Mouse (Mus musculus): ENCODE results near the gene Ubxn4. TPM values are rescaled to one million over a fixed set of nuclear protein-coding genes. Genes with fewer than 3 reads are reported as not detected.

The Ubxn4 gene
- polyA plus RNA-seq, 1 experiment = 1.6 TPM

- no peaks in the 10 kb centered on the region for H3K27me3 ChIP-seq (ENCODE audit: control insufficient read depth)
- H3K9me3 ChIP-seq (ENCODE audit: control insufficient read depth, low read length) = no peaks in the 10 kb centered on the region
- TF ChIP-seq GATA1 (IDR thresholded peaks at IDR 0.05; ENCODE audit: low read length) (no peak), TAL1 (IDR thresholded peaks at IDR 0.05; ENCODE audit: low read length) (no peak)
- H3K36me3 ChIP-seq (ENCODE audit: control insufficient read depth) = peaks cover 83% of the 10 kb centered on the region
- H3K4me3 ChIP-seq (replicated peaks) = no peak overlapping the region
- H3K4me1 ChIP-seq (ENCODE audit: control insufficient read depth) = peaks cover 6% of the 10 kb centered on the region
Observed at GRCm38 (mm10) chr1:128270731-128271130, 27.0 kb downstream of the Ubxn4 start.

GRCm38 (mm10) chr1:128275908-128276307 is 32.1 kb downstream of the Ubxn4 start:
- Histone ChIP-seq H3K27me3 (ENCODE audit: control insufficient read depth) (no peaks in the 10 kb centered on the region), H3K4me3 (replicated peaks) (no peak overlapping the region), H3K4me1 (ENCODE audit: control insufficient read depth) (peaks cover 10% of the 10 kb centered on the region), H3K36me3 (ENCODE audit: control insufficient read depth) (peaks cover 84% of the 10 kb centered on the region), H3K9me3 (ENCODE audit: control insufficient read depth, low read length) (no peaks in the 10 kb centered on the region)
- TF ChIP-seq TAL1 (IDR thresholded peaks at IDR 0.05; ENCODE audit: low read length) = no peak
- no peak for TF ChIP-seq GATA1 (IDR thresholded peaks at IDR 0.05; ENCODE audit: low read length)

GRCm38 (mm10) chr1:128278563-128278962 is 34.8 kb downstream of the Ubxn4 start:
- TF ChIP-seq TAL1 (IDR thresholded peaks at IDR 0.05; ENCODE audit: low read length) = no peak
- no peaks in the 10 kb centered on the region; the same call in 1 of the 2 replicates for H3K9me3 ChIP-seq (ENCODE audit: control insufficient read depth, low read length)
- peaks cover 65% of the 10 kb centered on the region for H3K36me3 ChIP-seq (ENCODE audit: control insufficient read depth)
- no peak overlapping the region for H3K4me3 ChIP-seq (replicated peaks)
- no peaks in the 10 kb centered on the region for H3K27me3 ChIP-seq (ENCODE audit: control insufficient read depth)
- H3K4me1 ChIP-seq (ENCODE audit: control insufficient read depth) = peaks cover 10% of the 10 kb centered on the region

GRCm38 (mm10) chr1:128281753-128282152 is 38.0 kb downstream of the Ubxn4 start:
- Histone ChIP-seq H3K4me1 (ENCODE audit: control insufficient read depth) (no peaks in the 10 kb centered on the region), H3K27me3 (ENCODE audit: control insufficient read depth) (no peaks in the 10 kb centered on the region), H3K9me3 (ENCODE audit: control insufficient read depth, low read length) (no peaks in the 10 kb centered on the region; the same call in 1 of the 2 replicates), H3K4me3 (replicated peaks) (no peak overlapping the region), H3K36me3 (ENCODE audit: control insufficient read depth) (peaks cover 34% of the 10 kb centered on the region)
- TF ChIP-seq TAL1 (IDR thresholded peaks at IDR 0.05; ENCODE audit: low read length) (no peak), GATA1 (IDR thresholded peaks at IDR 0.05; ENCODE audit: low read length) (no peak)

GRCm38 (mm10) chr1:128282924-128283323 is 39.2 kb downstream of the Ubxn4 start:
- H3K4me3 ChIP-seq (replicated peaks) = no peak overlapping the region
- no peaks in the 10 kb centered on the region for H3K4me1 ChIP-seq (ENCODE audit: control insufficient read depth)
- no peaks in the 10 kb centered on the region for H3K27me3 ChIP-seq (ENCODE audit: control insufficient read depth)
- H3K36me3 ChIP-seq (ENCODE audit: control insufficient read depth) = peaks cover 22% of the 10 kb centered on the region
- TF ChIP-seq GATA1 (IDR thresholded peaks at IDR 0.05; ENCODE audit: low read length) = no peak
- no peak for TF ChIP-seq TAL1 (IDR thresholded peaks at IDR 0.05; ENCODE audit: low read length)
- no peaks in the 10 kb centered on the region; the same call in 1 of the 2 replicates for H3K9me3 ChIP-seq (ENCODE audit: control insufficient read depth, low read length)

- no peak overlapping the region for H3K4me3 ChIP-seq (replicated peaks)
- peaks cover 10% of the 10 kb centered on the region for H3K36me3 ChIP-seq (ENCODE audit: control insufficient read depth)
- TF ChIP-seq GATA1 (IDR thresholded peaks at IDR 0.05; ENCODE audit: low read length) (no peak), TAL1 (IDR thresholded peaks at IDR 0.05; ENCODE audit: low read length) (no peak)
- H3K9me3 ChIP-seq (ENCODE audit: control insufficient read depth, low read length) = no peaks in the 10 kb centered on the region; the same call in 1 of the 2 replicates
- no peaks in the 10 kb centered on the region for H3K27me3 ChIP-seq (ENCODE audit: control insufficient read depth)
- H3K4me1 ChIP-seq (ENCODE audit: control insufficient read depth) = no peaks in the 10 kb centered on the region
Observed at GRCm38 (mm10) chr1:128284157-128284690, 40.5 kb downstream of the Ubxn4 start.

GRCm38 (mm10) chr1:128285136-128285535 is 41.4 kb downstream of the Ubxn4 start:
- no peak for TF ChIP-seq TAL1 (IDR thresholded peaks at IDR 0.05; ENCODE audit: low read length)
- no peak for TF ChIP-seq GATA1 (IDR thresholded peaks at IDR 0.05; ENCODE audit: low read length)
- Histone ChIP-seq H3K9me3 (ENCODE audit: control insufficient read depth, low read length) (no peaks in the 10 kb centered on the region; the same call in 1 of the 2 replicates), H3K36me3 (ENCODE audit: control insufficient read depth) (peaks cover 2% of the 10 kb centered on the region; the same call in 1 of the 2 replicates), H3K4me3 (replicated peaks) (no peak overlapping the region), H3K4me1 (ENCODE audit: control insufficient read depth) (no peaks in the 10 kb centered on the region), H3K27me3 (ENCODE audit: control insufficient read depth) (no peaks in the 10 kb centered on the region)

- Histone ChIP-seq H3K4me1 (ENCODE audit: control insufficient read depth) (no peaks in the 10 kb centered on the region), H3K9me3 (ENCODE audit: control insufficient read depth, low read length) (no peaks in the 10 kb centered on the region), H3K27me3 (ENCODE audit: control insufficient read depth) (no peaks in the 10 kb centered on the region), H3K36me3 (ENCODE audit: control insufficient read depth) (no peaks in the 10 kb centered on the region), H3K4me3 (replicated peaks) (no peak overlapping the region)
- no peak for TF ChIP-seq GATA1 (IDR thresholded peaks at IDR 0.05; ENCODE audit: low read length)
- no peak for TF ChIP-seq TAL1 (IDR thresholded peaks at IDR 0.05; ENCODE audit: low read length)
Observed at GRCm38 (mm10) chr1:128290295-128290694, 46.5 kb downstream of the Ubxn4 start.

- Histone ChIP-seq H3K27me3 (ENCODE audit: control insufficient read depth) (no peaks in the 10 kb centered on the region), H3K9me3 (ENCODE audit: control insufficient read depth, low read length) (no peaks in the 10 kb centered on the region), H3K4me1 (ENCODE audit: control insufficient read depth) (no peaks in the 10 kb centered on the region), H3K36me3 (ENCODE audit: control insufficient read depth) (no peaks in the 10 kb centered on the region), H3K4me3 (replicated peaks) (no peak overlapping the region)
- TF ChIP-seq TAL1 (IDR thresholded peaks at IDR 0.05; ENCODE audit: low read length) (no peak), GATA1 (IDR thresholded peaks at IDR 0.05; ENCODE audit: low read length) (no peak)
Observed at GRCm38 (mm10) chr1:128293524-128293923, 49.8 kb downstream of the Ubxn4 start.

GRCm38 (mm10) chr1:128295296-128295695 is 51.5 kb downstream of the Ubxn4 start:
- no peaks in the 10 kb centered on the region for H3K4me1 ChIP-seq (ENCODE audit: control insufficient read depth)
- H3K9me3 ChIP-seq (ENCODE audit: control insufficient read depth, low read length) = no peaks in the 10 kb centered on the region
- H3K36me3 ChIP-seq (ENCODE audit: control insufficient read depth) = no peaks in the 10 kb centered on the region
- H3K27me3 ChIP-seq (ENCODE audit: control insufficient read depth) = no peaks in the 10 kb centered on the region
- H3K4me3 ChIP-seq (replicated peaks) = no peak overlapping the region
- TF ChIP-seq GATA1 (IDR thresholded peaks at IDR 0.05; ENCODE audit: low read length) (no peak), TAL1 (IDR thresholded peaks at IDR 0.05; ENCODE audit: low read length) (no peak)
